Mouse (Mus musculus): ENCODE results near the gene Nup210l.

DNA sequence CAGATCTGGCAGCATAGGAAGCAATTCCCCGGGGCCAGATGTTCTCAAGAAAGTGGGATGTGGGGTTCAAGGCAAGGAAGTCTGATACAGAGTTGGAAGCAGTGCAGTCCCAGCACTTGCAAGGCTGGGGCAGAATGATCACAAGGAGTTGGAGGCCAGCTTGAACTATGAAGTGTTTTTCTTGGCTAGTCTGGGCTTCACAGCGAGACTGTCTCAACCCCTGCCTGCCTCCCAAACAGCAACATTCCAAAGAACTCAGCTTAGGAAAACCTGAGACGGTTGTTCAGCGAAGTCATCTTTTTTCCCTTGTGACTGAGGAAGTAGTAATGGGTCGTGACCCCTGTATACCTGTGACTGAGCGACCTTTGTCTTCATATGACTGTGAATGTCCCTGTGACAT lies 146.9 kb downstream of the Nup210l start:
- no peak for TF ChIP-seq CTCF (IDR thresholded peaks at IDR 0.05; ENCODE audit: borderline replicate concordance, insufficient read depth, low read depth, low read length)
- no peak for TF ChIP-seq POLR2A (IDR thresholded peaks at IDR 0.05; ENCODE audit: borderline replicate concordance, insufficient read depth, low read length)
